Mouse (Mus musculus) limb, embryonic 14.5 days (tissue): ENCODE measurements around the gene Ptgdr. TPM values are rescaled to one million over a fixed set of nuclear protein-coding genes. Genes with fewer than 3 reads are reported as not detected.
"Not testable (repeated sequence)": the region's sequence is repeated elsewhere in the genome, so short reads cannot be mapped to it uniquely, and the experiment has no call there.

Experiments used
- ATAC-seq: fragments of 200-750 bp; cut with Nextera tagmentation; 2 replicates; pipeline ENCODE4 v1.8.0; 2017; ENCODE audit warnings: low read depth, moderate number of reproducible peaks, moderate TSS enrichment; ENCODE audit not compliant: low FRiP score
- DNase-seq: peaks from one replicate; pipeline ENCODE4 v3.0.0-alpha.2; 2015; ENCODE audit warnings: low spot score
- H3K27ac ChIP-seq: fragments of 300-500 bp; sonication (generic); replicated peaks from 2 replicates; pipeline ENCODE4 v1.5.1; 2014; ENCODE audit warnings: low read depth, mild to moderate bottlenecking, low read length, moderate library complexity, mixed read lengths
- H3K27me3 ChIP-seq: fragments of 300-500 bp; sonication (generic); 2 replicates; pipeline ENCODE4 v1.6.1; 2014; ENCODE audit warnings: low read length, mixed read lengths; ENCODE audit not compliant: control insufficient read depth, insufficient read depth
- H3K36me3 ChIP-seq: fragments of 300-500 bp; sonication (generic); 2 replicates; pipeline ENCODE4 v1.6.1; 2014; ENCODE audit warnings: mild to moderate bottlenecking, low read length, moderate library complexity, mixed read lengths; ENCODE audit not compliant: control insufficient read depth, insufficient read depth
- H3K4me1 ChIP-seq: fragments of 300-500 bp; sonication (generic); 2 replicates; pipeline ENCODE4 v1.6.1; 2014; ENCODE audit warnings: antibody characterized with exemption, low read length, mixed read lengths; ENCODE audit not compliant: control insufficient read depth, insufficient read depth
- H3K4me2 ChIP-seq: fragments of 300-500 bp; sonication (generic); replicated peaks from 2 replicates; pipeline ENCODE4 v1.6.1; 2014; ENCODE audit warnings: low read depth, mild to moderate bottlenecking, low read length, moderate library complexity; ENCODE audit not compliant: severe bottlenecking
- H3K4me3 ChIP-seq: fragments of 300-500 bp; sonication (generic); replicated peaks from 2 replicates; pipeline ENCODE4 v1.5.1; 2014; ENCODE audit warnings: low read length
- H3K9ac ChIP-seq: fragments of 300-500 bp; sonication (generic); 2 replicates; pipeline ENCODE4 v1.6.1; 2014; ENCODE audit warnings: mild to moderate bottlenecking, low read depth, low read length, moderate library complexity; ENCODE audit not compliant: severe bottlenecking
- H3K9me3 ChIP-seq: fragments of 300-500 bp; sonication (generic); 2 replicates; pipeline ENCODE4 v1.6.1; 2016; ENCODE audit warnings: low read length; ENCODE audit not compliant: control insufficient read depth
- POLR2A ChIP-seq: fragments of 200-500 bp; IDR thresholded peaks from 2 replicates; pipeline ENCODE4 v1.8.0; 2012; ENCODE audit warnings: inconsistent platforms, mild to moderate bottlenecking, moderate library complexity, borderline replicate concordance; ENCODE audit not compliant: insufficient read depth, insufficient read length; ENCODE audit errors: extremely low read depth
- WGBS: fragments of 180-500 bp; shearing (Covaris S2); extraction: QIAGEN DNeasy Blood & Tissue Kit; methylation state at CpG from one replicate; pipeline ENCODE4 v1.1.7; 2014; 5-methylcytosine and 5-hydroxymethylcytosine counted together
- polyA plus RNA-seq, 2 experiments: library from polyadenylated mRNA; depleted of rRNA in 1 of 2; stranded (reverse) in 1 of 2; unstranded in 1 of 2; fragments of >200 nt; fragmentation: Nextera tagmentation in 1 of 2; extraction: Ambion mirVana in 1 of 2; gene quantifications; 2 replicates each; pipeline versions ENCODE4 v1.2.1 to v1.2.3; 2012 to 2014

The Ptgdr gene
- polyA plus RNA-seq (2012; rRNA removed) (0.25 and 0.26 TPM in 2 replicates), polyA plus RNA-seq (2014; fragmentation: Nextera tagmentation; extraction: Ambion mirVana) (0.10 and 0.17 TPM in 2 replicates)

DNA sequence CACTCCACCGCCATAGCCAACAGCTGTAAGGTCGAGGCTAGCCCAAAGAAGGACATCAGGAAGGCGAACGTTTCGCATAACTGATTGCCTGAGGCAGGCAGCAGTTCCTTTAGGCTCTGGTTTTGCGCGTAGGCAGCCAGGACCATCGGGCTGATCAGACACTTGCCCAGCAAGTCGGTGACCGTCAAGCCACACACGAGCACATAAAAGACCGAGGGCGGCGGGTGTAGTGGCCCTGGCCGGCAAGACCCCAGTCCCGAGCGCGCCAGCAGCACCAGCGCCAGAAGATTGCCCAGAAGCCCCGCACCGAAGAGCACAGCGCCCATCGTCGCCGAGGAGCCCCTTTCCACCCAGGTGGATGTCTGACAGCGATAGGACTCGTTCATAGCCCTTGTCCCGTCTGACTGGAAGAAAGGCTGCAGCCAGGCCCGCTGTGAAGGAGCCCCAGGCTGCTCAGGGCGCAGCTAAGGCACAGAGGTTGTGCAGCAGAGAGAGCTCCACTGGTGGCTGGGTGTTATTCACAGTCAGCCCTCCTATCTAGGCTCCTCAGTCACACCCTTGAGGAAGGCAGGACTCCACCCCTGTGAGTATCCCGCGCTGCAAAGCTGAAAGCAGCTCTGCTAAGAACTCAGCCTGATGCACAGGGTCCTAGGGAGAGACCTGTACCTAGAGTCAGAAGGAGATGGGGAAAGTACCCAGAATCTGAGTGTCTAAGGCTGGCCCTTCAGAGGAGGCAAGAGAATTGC, at the start of gene Ptgdr:
Gene Ptgdr, minus strand, starts transcription at position 508 of the 746 bp plus-strand sequence.
- DNase-seq (no peak), ATAC-seq (no peak)
- H3K27ac ChIP-seq: no peak within 1 kb of the TSS
- H3K4me3 ChIP-seq: peak within 1 kb of the TSS; percentile 31
- H3K4me1 ChIP-seq: peaks cover 6% of the 10 kb centered on the region
- peak within 1 kb of the TSS; percentile 61 for H3K4me2 ChIP-seq
- 1% methylated on average over 29 of the region's 32 CpGs for WGBS
- TF ChIP-seq POLR2A: no peak
- 0 out of 2 replicates have a peak, but pooled peaks cover 13% of the 10 kb centered on the region for H3K27me3 ChIP-seq
- H3K9me3 ChIP-seq: no peaks in the 10 kb centered on the region
- peak within 1 kb of the TSS; percentile 17; the same call in 1 of the 2 replicates for H3K9ac ChIP-seq
- no peaks in the 10 kb centered on the region for H3K36me3 ChIP-seq

DNA sequence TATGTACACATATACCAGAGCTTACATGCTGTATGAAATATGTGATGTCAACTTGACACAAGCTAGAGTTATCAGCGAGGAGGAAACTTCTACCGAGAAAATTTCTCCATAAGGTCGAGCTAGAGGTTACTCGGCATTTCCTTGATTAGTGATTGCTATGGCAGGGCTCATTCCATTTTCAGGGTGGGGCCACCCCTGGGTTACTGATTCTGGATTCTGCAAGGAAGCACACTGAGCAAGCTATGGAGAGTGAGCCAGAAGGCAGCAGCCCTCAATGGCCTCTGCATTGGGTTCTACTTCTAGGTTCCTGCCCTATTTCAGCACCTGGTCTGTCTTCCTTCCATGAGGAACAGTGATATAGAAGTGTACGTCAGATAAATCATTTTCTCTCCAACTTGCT, 48.6 kb upstream of the Ptgdr start:
- no peaks in the 10 kb centered on the region for H3K9me3 ChIP-seq
- H3K4me3 ChIP-seq: no peak overlapping the region
- DNase-seq (no peak), ATAC-seq (no peak)
- no peak for TF ChIP-seq POLR2A
- no peak overlapping the region for H3K27ac ChIP-seq
- no peak overlapping the region for H3K9ac ChIP-seq
- H3K27me3 ChIP-seq: no peaks in the 10 kb centered on the region
- no peaks in the 10 kb centered on the region for H3K4me1 ChIP-seq
- no peak overlapping the region for H3K4me2 ChIP-seq
- 88% methylated on average over 5 of the region's 5 CpGs for WGBS
- no peaks in the 10 kb centered on the region for H3K36me3 ChIP-seq

DNA sequence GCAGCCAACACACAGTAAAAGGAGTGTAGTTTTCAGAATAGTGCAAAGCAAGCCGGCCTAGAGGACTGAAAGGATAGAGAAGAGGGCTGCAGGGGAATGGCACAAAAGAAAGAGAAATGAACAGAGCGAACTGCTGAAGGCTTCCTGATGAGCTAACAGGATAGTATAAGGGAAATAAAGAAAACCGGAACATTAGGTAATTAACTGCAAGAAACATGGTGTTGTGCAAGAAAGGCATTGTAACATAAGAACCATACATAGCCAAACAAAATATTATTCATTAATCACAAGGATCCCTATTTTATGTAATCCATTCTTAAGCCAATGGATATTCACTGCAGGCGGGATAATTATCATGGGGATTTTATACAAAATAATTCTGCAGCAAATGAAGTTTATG, 45.0 kb upstream of the Ptgdr start:
- Histone ChIP-seq H3K36me3 (no peaks in the 10 kb centered on the region), H3K9ac (no peak overlapping the region), H3K4me1 (no peaks in the 10 kb centered on the region), H3K27me3 (no peaks in the 10 kb centered on the region), H3K4me2 (no peak overlapping the region), H3K27ac (no peak overlapping the region), H3K9me3 (no peaks in the 10 kb centered on the region), H3K4me3 (no peak overlapping the region)
- WGBS: 88% methylated on average over 4 of the region's 4 CpGs
- ATAC-seq: no peak
- no peak for DNase-seq
- no peak for TF ChIP-seq POLR2A

DNA sequence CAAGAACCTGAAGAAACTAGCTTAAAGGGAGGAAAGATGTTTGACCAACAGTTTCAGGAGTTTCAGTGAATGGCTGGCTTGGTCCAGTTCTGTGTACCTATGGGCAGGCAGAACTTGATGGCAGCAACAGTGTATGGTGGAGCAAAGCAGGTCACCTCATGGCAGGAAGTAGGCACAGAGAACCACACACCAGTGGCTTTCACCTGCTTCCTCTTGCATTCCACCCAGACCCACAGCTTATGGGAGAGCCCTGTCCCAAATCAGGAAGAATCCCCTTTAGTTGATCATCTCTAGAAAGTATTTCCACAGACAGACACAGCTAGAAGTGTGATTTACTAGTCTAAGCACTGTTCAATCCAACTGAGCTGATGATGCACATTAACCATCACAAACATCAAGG, 42.6 kb upstream of the Ptgdr start:
- not testable (repeated sequence) for H3K27me3 ChIP-seq, H3K9ac ChIP-seq, H3K36me3 ChIP-seq, H3K4me1 ChIP-seq, H3K4me3 ChIP-seq, H3K27ac ChIP-seq, ATAC-seq, H3K4me2 ChIP-seq, H3K9me3 ChIP-seq, DNase-seq

DNA sequence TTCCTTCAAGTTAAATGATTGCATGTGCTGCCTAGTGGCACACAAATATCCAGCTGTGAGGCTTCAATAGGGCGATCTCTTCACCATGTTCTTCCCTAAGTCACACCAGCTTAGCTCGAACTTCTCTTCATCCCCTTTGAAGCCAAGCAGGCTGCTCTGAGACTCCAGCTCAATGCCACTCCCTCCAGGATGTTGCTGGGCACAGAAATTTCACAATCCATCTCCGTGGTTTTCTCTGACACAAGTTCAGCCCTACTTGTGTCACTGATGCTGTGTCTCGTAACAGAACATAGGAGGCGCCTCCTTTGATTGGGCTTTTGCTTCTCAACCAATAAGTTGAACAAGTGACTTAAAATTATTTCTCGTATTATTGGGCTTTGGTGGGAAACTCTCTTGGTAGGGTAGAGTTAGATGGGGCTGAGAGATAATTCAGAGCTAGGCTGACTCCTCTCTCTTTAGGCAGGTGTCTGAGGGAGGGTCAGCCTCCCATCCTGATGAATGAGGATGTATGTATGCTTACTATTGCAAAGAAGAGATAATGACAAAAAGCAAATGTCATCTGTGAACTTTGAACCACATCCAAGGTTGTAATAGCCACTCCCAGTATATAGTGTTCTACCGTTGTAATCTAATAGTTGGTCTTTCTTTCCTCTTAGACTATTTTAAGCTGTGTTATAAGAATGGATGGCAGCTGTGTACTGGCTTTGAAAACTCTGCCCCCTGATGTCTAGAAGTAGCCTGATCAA, 32.4 kb upstream of the Ptgdr start:
- Histone ChIP-seq H3K4me3 (no peak overlapping the region), H3K9me3 (no peaks in the 10 kb centered on the region), H3K4me2 (no peak overlapping the region), H3K9ac (no peak overlapping the region), H3K36me3 (no peaks in the 10 kb centered on the region), H3K27ac (no peak overlapping the region), H3K4me1 (no peaks in the 10 kb centered on the region), H3K27me3 (no peaks in the 10 kb centered on the region)
- DNase-seq (no peak), ATAC-seq (no peak)
- no peak for TF ChIP-seq POLR2A
- WGBS: 76% methylated on average over 7 of the region's 7 CpGs
